Mouse (Mus musculus) MN1 (cell line): ENCODE results near the gene Bdh1.

Source experiments
- DNase-seq: peaks from one replicate; pipeline ENCODE4 v3.0.0-alpha.2; 2016; ENCODE audit warnings: low spot score

Gene Bdh1

DNA sequence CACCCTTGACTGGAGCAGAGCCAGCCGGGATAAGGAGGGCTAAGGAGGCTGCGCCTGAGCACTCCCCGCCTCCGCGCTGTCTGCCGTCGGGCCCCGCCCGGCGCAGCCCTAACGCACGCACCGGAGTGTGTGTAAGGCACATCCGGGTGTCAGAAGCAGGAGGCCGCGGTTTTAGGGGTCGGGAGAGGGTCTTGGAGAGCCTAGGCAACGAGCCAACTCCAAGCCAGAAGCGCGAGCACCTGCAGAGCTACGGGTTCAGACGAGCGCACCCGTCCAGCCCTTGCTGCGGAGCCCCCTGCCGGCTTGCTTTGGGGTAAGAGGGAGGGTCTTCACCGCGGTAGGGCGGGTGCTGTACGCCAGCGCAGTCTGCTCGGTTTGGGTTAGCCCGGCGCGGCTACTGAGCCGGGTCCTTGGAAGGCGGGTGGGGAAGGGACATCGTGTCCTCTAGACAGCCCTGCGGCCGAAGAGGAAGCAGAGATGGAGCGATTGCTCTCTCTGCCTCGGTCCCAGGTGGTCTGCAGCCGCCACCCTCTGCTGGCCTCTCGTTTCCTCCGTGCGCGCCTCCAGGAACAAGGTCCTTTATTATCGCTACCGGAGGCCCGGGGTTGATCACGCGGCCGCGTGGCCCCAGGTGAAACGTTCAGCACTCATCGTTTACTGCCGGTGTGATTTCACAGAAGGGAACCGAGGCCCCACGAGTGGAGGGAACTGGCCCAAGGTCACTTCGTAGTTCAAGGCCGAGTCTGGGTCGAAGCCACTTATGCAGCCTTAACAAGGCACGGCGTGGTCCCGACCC is 6.8 kb downstream of the Bdh1 start:
- DNase-seq: peak; percentile 65

- DNase-seq: peak; percentile 94
Measured at GRCm38 (mm10) chr16:31429471-31430155, 7.5 kb downstream of the Bdh1 start.

- DNase-seq: peak; percentile 12
Measured at GRCm38 (mm10) chr16:31433466-31434110, 11.5 kb downstream of the Bdh1 start.

- no peak for DNase-seq
Measured at GRCm38 (mm10) chr16:31435146-31435545, 13.1 kb downstream of the Bdh1 start.

- DNase-seq: no peak
Measured at GRCm38 (mm10) chr16:31436085-31436484, 14.0 kb downstream of the Bdh1 start.

DNA sequence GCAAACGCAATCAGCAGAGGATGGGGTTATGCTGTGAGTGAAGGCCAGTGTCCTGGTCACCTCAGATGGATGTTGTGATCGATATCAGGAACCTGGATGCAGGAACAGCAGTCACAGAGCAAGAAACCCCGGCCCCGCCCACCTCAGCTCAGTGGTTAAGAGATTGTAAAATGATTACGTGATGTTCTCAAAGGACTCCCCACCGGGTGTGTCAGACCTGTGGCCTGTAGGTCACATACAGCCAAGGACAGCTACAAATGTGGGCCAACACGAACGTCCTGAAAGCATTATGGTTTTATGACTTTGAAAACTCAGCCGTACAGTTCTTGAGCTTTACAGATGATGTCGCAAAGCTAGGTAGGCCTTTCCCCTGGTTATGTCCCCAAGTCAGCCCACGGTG is 15.3 kb downstream of the Bdh1 start:
- DNase-seq: no peak

DNA sequence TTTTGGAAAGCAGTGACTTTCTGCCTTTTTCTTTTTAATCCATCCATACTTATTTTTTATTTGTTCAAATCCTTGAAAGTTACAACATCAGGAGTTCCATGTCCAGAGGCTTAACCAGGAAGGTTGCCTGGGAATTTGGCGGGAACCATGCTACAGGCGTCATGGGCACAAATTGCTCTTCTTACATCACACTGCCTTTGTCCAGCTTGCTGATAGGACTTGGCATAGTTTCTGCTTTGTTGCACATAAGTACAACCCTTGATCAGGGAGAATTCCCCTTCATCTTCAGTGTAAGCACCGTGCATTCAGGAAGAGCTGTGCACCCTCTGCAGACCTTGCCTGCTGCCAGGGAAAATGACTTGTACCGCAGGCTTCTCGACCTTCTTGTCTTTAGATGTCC is 17.4 kb downstream of the Bdh1 start:
- no peak for DNase-seq

- no peak for DNase-seq
Measured at GRCm38 (mm10) chr16:31440046-31440445, 18.0 kb downstream of the Bdh1 start.

- no peak for DNase-seq
Measured at GRCm38 (mm10) chr16:31444521-31444920, 22.4 kb downstream of the Bdh1 start.

DNA sequence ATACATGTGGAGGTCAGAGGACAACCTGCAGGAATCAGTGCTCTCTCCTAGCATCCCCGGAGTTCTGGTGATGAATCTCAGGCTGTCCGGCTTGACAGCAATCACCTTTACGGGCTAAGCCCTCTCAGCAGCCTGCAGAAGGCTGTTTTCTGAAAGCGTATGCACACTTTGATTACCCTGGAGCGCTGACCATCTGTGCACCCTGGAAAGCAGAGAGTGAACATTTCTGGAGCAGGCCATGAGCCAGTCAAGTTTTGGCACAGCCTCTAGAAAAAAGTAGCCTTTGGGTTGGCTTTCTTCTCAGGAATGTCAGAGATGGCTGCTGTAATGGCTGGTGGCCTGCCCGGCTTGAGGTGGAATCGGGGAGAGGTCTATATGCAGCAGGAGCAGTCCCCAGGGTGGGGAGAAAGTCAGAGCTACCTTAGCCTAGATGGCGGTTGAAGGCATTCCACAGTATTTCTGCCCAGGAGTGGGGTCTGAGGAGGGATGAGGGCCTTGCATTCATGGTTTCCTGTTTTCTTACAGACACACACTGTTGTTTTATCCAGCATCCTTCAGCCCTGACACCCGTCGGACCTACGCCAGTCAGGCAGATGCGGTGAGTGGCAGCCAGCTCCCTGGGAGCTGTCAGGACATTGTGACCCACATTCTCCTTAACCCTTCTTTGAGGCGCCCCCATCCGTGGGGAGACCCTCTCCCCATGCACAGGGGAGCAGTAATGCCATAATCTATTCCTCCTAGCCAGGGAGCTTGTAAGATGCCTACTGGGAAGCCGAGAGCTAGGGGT is 24.2 kb downstream of the Bdh1 start:
- no peak for DNase-seq

DNA sequence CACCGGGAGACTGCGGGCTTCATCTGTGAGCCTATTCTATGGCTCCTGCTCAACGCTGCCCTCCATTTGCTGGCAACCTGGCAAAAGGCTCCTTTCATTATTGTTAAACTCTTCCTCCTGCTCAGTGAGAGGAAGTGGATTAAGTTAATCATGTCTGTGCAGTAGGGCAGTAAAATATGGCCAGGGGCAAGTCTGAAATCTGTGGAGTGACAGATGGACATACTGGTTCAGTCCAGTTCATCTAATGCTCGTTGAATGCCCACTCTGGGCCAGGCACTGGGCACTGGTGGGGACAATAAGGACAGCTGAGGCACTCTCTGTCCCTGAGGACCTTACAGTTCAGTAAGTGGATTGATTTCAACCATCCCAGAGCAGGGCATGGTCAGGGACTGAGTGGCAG is 27.9 kb downstream of the Bdh1 start:
- no peak for DNase-seq

DNA sequence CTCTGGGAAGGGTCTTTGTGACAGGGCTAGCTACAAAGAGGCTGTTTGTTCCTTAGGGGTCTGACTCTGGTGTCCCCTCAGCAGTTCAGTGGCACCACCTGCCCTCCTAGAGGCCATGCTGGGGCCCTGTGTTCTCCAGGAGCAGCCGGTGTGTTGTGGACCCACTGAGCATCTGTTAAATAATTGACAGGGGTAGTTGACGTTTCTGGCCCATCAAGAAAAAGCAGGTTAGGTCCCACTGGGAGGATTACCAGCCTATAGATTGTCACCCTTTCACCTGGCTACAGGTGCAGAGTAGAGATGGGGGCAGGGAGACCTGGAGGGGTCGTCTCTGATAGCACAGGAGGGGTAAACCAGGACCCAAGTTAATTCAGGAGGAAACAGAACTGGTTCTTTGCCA is 29.2 kb downstream of the Bdh1 start:
- no peak for DNase-seq

- DNase-seq: no peak
Measured at GRCm38 (mm10) chr16:31452467-31452866, 30.4 kb downstream of the Bdh1 start.

DNA sequence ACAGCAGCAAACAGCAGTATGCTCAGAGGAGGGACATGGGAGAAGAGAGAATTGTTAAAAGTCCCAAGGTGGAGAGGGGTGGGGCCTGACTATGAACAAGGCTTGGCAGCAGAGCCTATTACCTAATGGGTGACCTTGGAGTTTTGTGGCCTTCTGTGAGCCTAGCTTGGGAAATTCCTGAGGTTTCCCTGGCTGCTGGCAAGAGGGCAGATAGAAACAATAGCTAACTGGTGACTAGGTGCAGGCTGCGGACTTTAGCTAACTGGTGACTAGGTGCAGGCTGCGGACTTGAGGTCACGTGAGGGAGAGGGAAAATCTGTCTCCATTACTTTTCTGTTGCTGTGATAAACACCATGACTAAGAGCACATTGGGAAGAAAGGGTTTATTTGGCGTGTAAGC is 31.9 kb downstream of the Bdh1 start:
- no peak for DNase-seq

- DNase-seq: no peak
Measured at GRCm38 (mm10) chr16:31455276-31456045, 33.4 kb downstream of the Bdh1 start.

DNA sequence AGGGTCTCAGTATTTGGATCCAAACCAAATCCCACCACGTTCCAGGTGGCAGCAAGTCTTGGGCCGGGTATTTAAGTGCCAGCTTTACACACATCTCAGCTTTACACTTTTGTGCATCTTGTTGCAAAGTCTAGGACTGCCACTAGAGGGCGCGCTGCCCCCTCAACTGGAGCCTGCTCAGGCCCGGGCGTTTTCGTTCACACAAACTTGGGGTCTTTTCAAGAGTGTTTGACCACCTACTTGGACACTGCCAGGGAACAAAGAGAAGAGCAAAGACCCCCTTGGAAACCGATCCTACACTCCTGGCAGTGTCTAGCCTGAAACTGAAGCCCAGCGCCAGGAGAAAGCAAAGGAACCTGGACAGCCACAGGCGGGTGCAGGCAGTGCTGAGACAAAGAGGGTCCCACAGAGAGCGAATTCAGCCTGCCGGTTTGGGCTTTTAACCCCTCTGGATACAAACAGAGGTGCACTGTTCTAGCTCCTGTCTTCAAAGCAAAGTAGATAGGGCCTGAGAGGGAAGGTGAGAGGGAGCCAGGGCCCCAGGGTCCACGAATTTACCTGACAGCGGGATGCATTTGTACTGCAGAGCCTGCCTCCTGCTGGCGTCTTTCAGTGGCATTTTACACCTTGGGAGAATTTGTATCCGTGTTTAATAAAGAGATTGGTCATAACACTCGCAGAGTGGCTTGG is 36.3 kb downstream of the Bdh1 start:
- peak; percentile 41 for DNase-seq

DNA sequence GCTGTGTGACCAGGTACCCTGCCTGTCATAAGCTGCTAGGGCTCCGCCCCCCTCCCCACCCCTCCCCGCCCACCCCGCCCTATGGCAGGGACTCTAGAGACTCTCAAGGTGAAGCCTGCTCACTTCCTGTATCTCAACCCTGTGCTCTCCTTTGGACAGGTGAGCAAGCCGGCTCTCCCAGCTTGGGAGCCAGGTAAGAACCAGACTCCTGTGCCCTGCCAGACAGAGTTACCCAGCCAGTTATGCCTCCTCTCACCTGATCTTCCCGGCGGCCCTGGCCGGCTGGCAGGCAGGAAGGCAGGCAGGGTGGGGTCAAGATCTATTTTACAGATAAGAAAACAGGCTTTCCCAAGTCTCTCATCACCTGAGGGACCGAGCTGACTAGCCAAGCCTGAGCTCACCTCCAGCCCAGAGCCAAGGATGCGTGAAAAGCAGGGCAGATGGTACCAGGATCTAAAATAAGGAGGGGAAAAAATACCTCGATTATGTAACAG is 37.9 kb downstream of the Bdh1 start:
- no peak for DNase-seq

GRCm38 (mm10) chr16:31460506-31460905 is 38.4 kb downstream of the Bdh1 start:
- no peak for DNase-seq

DNA sequence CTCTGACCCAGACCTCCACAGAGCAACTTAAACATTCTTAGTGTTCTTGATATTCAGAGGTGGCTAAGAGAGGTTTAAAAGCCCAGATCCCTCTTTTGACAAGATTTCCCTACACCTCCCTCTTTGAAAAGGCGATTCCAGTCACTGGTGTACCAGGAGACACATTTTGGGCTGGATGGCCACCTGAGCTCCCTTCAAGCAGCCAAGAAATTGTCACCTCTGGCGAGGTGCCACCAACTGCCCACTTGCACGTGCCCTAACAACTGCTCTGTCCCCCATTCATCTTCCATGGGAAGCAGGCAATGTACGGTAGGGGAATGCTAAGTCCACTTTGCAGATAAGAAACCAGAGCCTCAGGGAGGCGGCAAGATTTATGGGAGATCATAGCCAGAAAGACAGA is 39.0 kb downstream of the Bdh1 start:
- DNase-seq: no peak

DNA sequence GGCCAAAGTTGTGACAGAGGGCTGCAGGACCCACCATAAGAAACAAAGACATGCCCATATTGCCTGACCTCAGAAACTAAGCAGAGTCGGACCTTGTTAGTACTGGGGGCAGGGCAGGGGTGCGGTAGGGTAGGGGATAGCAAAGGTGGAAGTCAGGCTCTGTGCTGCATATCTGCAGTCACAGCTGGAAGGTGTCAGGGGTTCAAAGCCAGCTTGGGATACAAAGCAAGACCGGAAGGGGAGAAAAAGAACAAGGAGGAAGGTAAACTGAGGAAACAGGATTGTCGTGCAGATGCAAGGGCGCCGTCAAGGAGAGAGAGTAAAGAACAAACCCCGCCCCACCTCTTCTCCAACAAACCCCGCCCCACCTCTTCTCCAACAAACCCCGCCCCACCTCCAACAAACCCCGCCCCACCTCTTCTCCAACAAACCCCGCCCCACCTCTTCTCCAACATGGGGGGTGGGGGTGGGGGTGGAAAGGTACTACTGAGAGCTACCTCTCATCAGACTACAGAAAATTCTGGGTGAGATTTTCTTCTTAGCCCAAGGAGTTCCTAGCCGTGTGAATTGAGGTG is 40.1 kb downstream of the Bdh1 start:
- DNase-seq: no peak
